Mouse (Mus musculus): ENCODE measurements around the gene Klhl30. TPM values are rescaled to one million over a fixed set of nuclear protein-coding genes. Genes with fewer than 3 reads are reported as not detected.

Klhl30 gene
- polyA plus RNA-seq, 1 experiment from 2014 or later: 0.62 TPM

GRCm38 (mm10) chr1:91367295-91367694, 16.5 kb downstream of the Klhl30 start:
- Histone ChIP-seq H3K9ac (replicated peaks; ENCODE audit: low read depth) (no peak overlapping the region), H3K4me2 (replicated peaks; ENCODE audit: low read depth, low read length) (no peak overlapping the region), H3K36me3 (ENCODE audit: insufficient read depth, low read length) (peaks cover 15% of the 10 kb centered on the region), H3K27ac (ENCODE audit: low read length) (no peak overlapping the region), H3K4me1 (ENCODE audit: insufficient read depth, low read depth, low read length) (no peaks in the 10 kb centered on the region), H3K9me3 (ENCODE audit: low read length) (no peaks in the 10 kb centered on the region), H3K4me3 (ENCODE audit: low read depth, low read length) (no peak overlapping the region), H3K27me3 (replicated peaks; ENCODE audit: insufficient read depth, low read length) (no peaks in the 10 kb centered on the region)
- no peak for ATAC-seq
- 98% methylated on average over 3 of the region's 3 CpGs for WGBS
- TF ChIP-seq EP300 (IDR thresholded peaks at IDR 0.05): no peak
- no peak for TF ChIP-seq CTCF (IDR thresholded peaks at IDR 0.05)
- no peak for DNase-seq (ENCODE audit: low spot score)

- Histone ChIP-seq H3K4me1 (ENCODE audit: insufficient read depth, low read depth, low read length) (no peaks in the 10 kb centered on the region), H3K27me3 (replicated peaks; ENCODE audit: insufficient read depth, low read length) (no peaks in the 10 kb centered on the region), H3K9ac (replicated peaks; ENCODE audit: low read depth) (no peak overlapping the region), H3K9me3 (ENCODE audit: low read length) (no peaks in the 10 kb centered on the region), H3K27ac (ENCODE audit: low read length) (no peak overlapping the region), H3K4me3 (ENCODE audit: low read depth, low read length) (no peak overlapping the region), H3K4me2 (replicated peaks; ENCODE audit: low read depth, low read length) (no peak overlapping the region), H3K36me3 (ENCODE audit: insufficient read depth, low read length) (peaks cover 18% of the 10 kb centered on the region)
- TF ChIP-seq CTCF (IDR thresholded peaks at IDR 0.05): no peak
- no peak for TF ChIP-seq EP300 (IDR thresholded peaks at IDR 0.05)
- no peak for ATAC-seq
- WGBS: 66% methylated on average over 4 of the region's 4 CpGs
- DNase-seq (ENCODE audit: low spot score): no peak
These were observed 18.6 kb downstream of the Klhl30 start for GRCm38 (mm10) chr1:91369408-91369807.

DNA sequence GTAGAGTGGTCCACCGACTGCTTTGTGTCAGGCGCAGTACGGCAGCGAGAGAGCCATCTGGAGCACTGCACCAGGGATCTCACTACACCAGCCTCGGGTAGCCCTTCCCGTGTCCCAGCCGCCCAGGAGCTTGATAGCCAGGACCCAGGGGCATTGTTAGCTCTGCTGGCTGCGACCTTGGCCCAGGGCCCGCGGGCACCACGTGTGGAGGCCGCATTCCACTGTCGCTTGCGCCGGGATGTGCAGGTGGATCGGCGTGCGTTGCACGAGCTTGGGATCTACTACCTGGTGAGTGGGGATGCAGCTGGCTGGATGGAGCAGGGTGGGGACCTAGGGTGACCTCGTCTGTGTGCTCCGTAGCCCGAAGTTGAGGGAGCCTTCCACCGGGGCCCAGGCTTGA, 19.2 kb downstream of the Klhl30 start:
- H3K27ac ChIP-seq (ENCODE audit: low read length): no peak overlapping the region
- no peak for DNase-seq (ENCODE audit: low spot score)
- no peak for TF ChIP-seq EP300 (IDR thresholded peaks at IDR 0.05)
- no peak for TF ChIP-seq CTCF (IDR thresholded peaks at IDR 0.05)

DNA sequence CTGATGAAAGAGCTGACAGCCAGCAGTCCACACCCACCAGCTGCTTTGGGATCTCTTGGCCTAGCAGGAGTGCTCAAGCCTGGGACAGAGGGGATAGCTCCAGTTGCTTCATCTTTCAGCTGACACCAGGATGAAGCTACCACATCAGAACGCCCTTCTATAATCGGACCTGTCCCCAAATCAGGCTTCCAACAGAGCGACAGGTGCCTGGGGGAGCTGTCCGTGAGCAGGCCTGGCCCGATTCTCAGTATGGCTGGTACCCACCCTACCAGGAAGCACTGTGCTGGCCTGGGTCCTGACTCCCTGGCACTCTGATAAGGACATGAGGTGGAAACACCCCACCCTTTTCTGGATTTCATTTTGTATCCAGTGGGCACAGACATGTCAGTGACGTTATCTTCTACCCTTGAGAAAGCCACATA, 22.6 kb downstream of the Klhl30 start:
- ATAC-seq: no peak
- Histone ChIP-seq H3K27me3 (replicated peaks; ENCODE audit: insufficient read depth, low read length) (no peaks in the 10 kb centered on the region), H3K4me1 (ENCODE audit: insufficient read depth, low read depth, low read length) (no peaks in the 10 kb centered on the region), H3K4me2 (replicated peaks; ENCODE audit: low read depth, low read length) (no peak overlapping the region), H3K9ac (replicated peaks; ENCODE audit: low read depth) (no peak overlapping the region), H3K27ac (ENCODE audit: low read length) (no peak overlapping the region), H3K9me3 (ENCODE audit: low read length) (no peaks in the 10 kb centered on the region), H3K4me3 (ENCODE audit: low read depth, low read length) (no peak overlapping the region), H3K36me3 (ENCODE audit: insufficient read depth, low read length) (peaks cover 48% of the 10 kb centered on the region)
- no peak for DNase-seq (ENCODE audit: low spot score)
- TF ChIP-seq CTCF (IDR thresholded peaks at IDR 0.05) (no peak), EP300 (IDR thresholded peaks at IDR 0.05) (no peak)
- WGBS: 89% methylated on average over 6 of the region's 6 CpGs

More for the DNA sequence above, 19.2 kb downstream of the Klhl30 start:
- H3K4me3 ChIP-seq (ENCODE audit: low read depth, low read length): no peak overlapping the region
- H3K4me1 ChIP-seq (ENCODE audit: insufficient read depth, low read depth, low read length): no peaks in the 10 kb centered on the region
- no peak for ATAC-seq
- WGBS: 86% methylated on average over 23 of the region's 23 CpGs
- H3K9ac ChIP-seq (replicated peaks; ENCODE audit: low read depth): no peak overlapping the region
- H3K4me2 ChIP-seq (replicated peaks; ENCODE audit: low read depth, low read length): no peak overlapping the region
- no peaks in the 10 kb centered on the region for H3K27me3 ChIP-seq (replicated peaks; ENCODE audit: insufficient read depth, low read length)
- peaks cover 23% of the 10 kb centered on the region for H3K36me3 ChIP-seq (ENCODE audit: insufficient read depth, low read length)
- H3K9me3 ChIP-seq (ENCODE audit: low read length): no peaks in the 10 kb centered on the region

- Histone ChIP-seq H3K4me2 (replicated peaks; ENCODE audit: low read depth, low read length) (no peak overlapping the region), H3K27ac (ENCODE audit: low read length) (no peak overlapping the region), H3K27me3 (replicated peaks; ENCODE audit: insufficient read depth, low read length) (no peaks in the 10 kb centered on the region), H3K9ac (replicated peaks; ENCODE audit: low read depth) (no peak overlapping the region), H3K36me3 (ENCODE audit: insufficient read depth, low read length) (peaks cover 66% of the 10 kb centered on the region), H3K4me1 (ENCODE audit: insufficient read depth, low read depth, low read length) (no peaks in the 10 kb centered on the region), H3K4me3 (ENCODE audit: low read depth, low read length) (no peak overlapping the region), H3K9me3 (ENCODE audit: low read length) (no peaks in the 10 kb centered on the region)
- DNase-seq (ENCODE audit: low spot score) (peak; percentile 84), ATAC-seq (peak; percentile 58)
- peak; percentile 94 for TF ChIP-seq CTCF (IDR thresholded peaks at IDR 0.05)
- TF ChIP-seq EP300 (IDR thresholded peaks at IDR 0.05): no peak
- WGBS: 46% methylated on average over 7 of the region's 7 CpGs
These were observed 29.8 kb downstream of the Klhl30 start for GRCm38 (mm10) chr1:91380453-91381090.

DNA sequence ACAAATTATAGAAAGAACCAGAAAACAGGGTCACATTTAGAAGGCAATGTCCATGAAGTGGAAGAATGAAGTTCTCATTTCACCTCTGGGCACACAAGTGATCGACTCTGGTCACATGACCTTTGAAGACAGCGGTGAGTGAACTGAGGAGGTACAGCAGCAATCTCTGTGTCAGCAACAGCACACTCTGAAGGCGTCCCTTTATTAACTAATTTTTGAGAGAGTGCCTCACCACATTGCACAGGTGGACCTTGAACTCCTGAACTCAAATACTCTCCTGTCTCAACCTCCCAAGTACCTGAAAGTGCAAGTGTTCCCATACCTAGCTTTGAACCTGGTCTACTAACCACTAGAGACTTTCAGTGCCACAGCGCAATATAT, 30.3 kb downstream of the Klhl30 start:
- TF ChIP-seq CTCF (IDR thresholded peaks at IDR 0.05): no peak
- TF ChIP-seq EP300 (IDR thresholded peaks at IDR 0.05): no peak
- Histone ChIP-seq H3K4me2 (replicated peaks; ENCODE audit: low read depth, low read length) (no peak overlapping the region), H3K9me3 (ENCODE audit: low read length) (no peaks in the 10 kb centered on the region), H3K4me3 (ENCODE audit: low read depth, low read length) (no peak overlapping the region), H3K4me1 (ENCODE audit: insufficient read depth, low read depth, low read length) (no peaks in the 10 kb centered on the region), H3K27me3 (replicated peaks; ENCODE audit: insufficient read depth, low read length) (no peaks in the 10 kb centered on the region), H3K9ac (replicated peaks; ENCODE audit: low read depth) (no peak overlapping the region), H3K27ac (ENCODE audit: low read length) (no peak overlapping the region), H3K36me3 (ENCODE audit: insufficient read depth, low read length) (peaks cover 66% of the 10 kb centered on the region)
- no peak for DNase-seq (ENCODE audit: low spot score)
- WGBS: 89% methylated on average over 4 of the region's 4 CpGs
- ATAC-seq: no peak

Measured in lung, postnatal 0 days (tissue).